Mouse (Mus musculus): ENCODE results near the gene Sipa1l3.

DNA sequence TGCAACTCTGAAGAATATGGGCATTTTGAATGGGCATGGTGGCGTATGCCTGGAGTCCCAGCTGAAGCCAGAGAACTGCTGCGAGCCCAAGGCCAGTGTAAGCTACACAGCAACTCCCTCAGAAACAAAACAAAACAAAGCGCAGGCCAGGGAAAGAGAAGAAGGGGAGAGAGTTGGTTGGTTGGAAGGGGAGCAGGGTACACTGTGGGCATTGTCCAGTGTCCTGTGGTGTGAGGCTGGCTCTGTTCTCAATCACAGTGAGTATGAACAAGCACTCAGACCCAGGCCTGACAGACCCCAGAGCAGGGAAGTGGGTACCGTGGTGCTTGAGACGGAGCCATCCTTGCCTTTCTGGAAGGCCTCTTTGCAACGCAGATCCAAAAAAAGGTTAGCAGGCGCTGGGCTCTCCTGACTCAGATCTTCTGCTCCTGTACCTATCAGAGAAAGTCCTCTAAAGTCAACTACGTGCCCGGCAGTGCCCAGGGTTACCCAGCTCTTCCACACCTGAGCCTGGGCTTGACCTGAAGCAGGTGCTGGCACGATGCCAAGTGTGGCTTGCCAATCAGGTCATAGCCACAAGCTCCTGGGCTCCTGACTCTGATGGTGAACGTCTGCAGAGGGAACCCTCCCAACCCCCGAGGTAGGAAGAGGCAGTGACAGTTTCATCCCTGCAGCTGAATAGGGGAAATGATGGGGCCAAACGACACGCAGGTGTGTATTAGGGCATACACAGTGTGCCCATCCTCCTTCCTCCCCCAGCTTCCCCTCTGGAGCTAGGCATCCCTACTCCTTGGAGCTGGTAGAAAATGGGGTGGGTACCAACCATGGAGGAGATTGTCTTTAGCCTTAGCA lies 59.3 kb downstream of the Sipa1l3 start:
- TF ChIP-seq CTCF (conservative IDR thresholded peaks at IDR 0.05; ENCODE audit: low read length) (no peak), NANOG (IDR thresholded peaks at IDR 0.05; ENCODE audit: borderline replicate concordance, low read length) (no peak)

All from E14TG2a.4 (cell line).